Mouse (Mus musculus) kidney, postnatal 0 days (tissue): ENCODE results near the gene Mllt10. TPM values are rescaled to one million over a fixed set of nuclear protein-coding genes. Genes with fewer than 3 reads are reported as not detected.

ENCODE experiments used
- ATAC-seq: fragments of 200-750 bp; cut with Nextera tagmentation; replicated peaks from 2 replicates; pipeline ENCODE4 v1.8.0; 2017; ENCODE audit warnings: low read depth, moderate number of reproducible peaks, moderate TSS enrichment, moderate library complexity; ENCODE audit not compliant: low FRiP score
- DNase-seq: peaks from one replicate; pipeline ENCODE4 v3.0.0-alpha.2; 2016; ENCODE audit warnings: low spot score
- H3K27ac ChIP-seq: fragments of 300-500 bp; sonication (generic); 2 replicates; pipeline ENCODE4 v1.5.1; 2014; ENCODE audit warnings: mild to moderate bottlenecking
- H3K27me3 ChIP-seq: fragments of 300-500 bp; sonication (generic); 2 replicates; pipeline ENCODE4 v1.6.1; 2014; ENCODE audit warnings: low read length, mixed read lengths; ENCODE audit not compliant: insufficient read depth
- H3K36me3 ChIP-seq: fragments of 300-500 bp; sonication (generic); 2 replicates; pipeline ENCODE4 v1.6.1; 2014; ENCODE audit warnings: low read length, mixed read lengths; ENCODE audit not compliant: insufficient read depth
- H3K4me1 ChIP-seq: fragments of 300-500 bp; sonication (generic); replicated peaks from 2 replicates; pipeline ENCODE4 v1.6.1; 2014; ENCODE audit warnings: antibody characterized with exemption, low read length, mixed read lengths; ENCODE audit not compliant: insufficient read depth
- H3K4me2 ChIP-seq: fragments of 300-500 bp; sonication (generic); 2 replicates; pipeline ENCODE4 v1.6.1; 2014; ENCODE audit warnings: mild to moderate bottlenecking, low read length, moderate library complexity, mixed read lengths
- H3K4me3 ChIP-seq: fragments of 300-500 bp; sonication (generic); replicated peaks from 2 replicates; pipeline ENCODE4 v1.5.1; 2014; ENCODE audit warnings: low read depth, low read length
- H3K9ac ChIP-seq: fragments of 300-500 bp; sonication (generic); 2 replicates; pipeline ENCODE4 v1.6.1; 2014; ENCODE audit warnings: low read depth, low read length
- H3K9me3 ChIP-seq: fragments of 300-500 bp; sonication (generic); replicated peaks from 2 replicates; pipeline ENCODE4 v1.6.1; 2016; ENCODE audit warnings: low read length, inconsistent platforms, mixed read lengths
- CTCF ChIP-seq: IDR thresholded peaks from 2 replicates; pipeline ENCODE4 v1.5.1; 2016; ENCODE audit warnings: antibody characterized with exemption, low read depth, mild to moderate bottlenecking, moderate library complexity
- WGBS: fragments of 180-500 bp; shearing (Covaris S2); extraction: QIAGEN DNeasy Blood & Tissue Kit; methylation state at CpG from one replicate; pipeline ENCODE4 v1.1.7; 2014; 5-methylcytosine and 5-hydroxymethylcytosine counted together
- polyA plus RNA-seq: library from polyadenylated mRNA; unstranded; fragments of >200 nt; fragmentation: Nextera tagmentation; extraction: Ambion mirVana; gene quantifications from 2 replicates; pipeline ENCODE4 v1.2.1, GENCODE M21; 2015

Mllt10 gene
- polyA plus RNA-seq, 1 experiment from 2014 or later = 48.9 TPM

DNA sequence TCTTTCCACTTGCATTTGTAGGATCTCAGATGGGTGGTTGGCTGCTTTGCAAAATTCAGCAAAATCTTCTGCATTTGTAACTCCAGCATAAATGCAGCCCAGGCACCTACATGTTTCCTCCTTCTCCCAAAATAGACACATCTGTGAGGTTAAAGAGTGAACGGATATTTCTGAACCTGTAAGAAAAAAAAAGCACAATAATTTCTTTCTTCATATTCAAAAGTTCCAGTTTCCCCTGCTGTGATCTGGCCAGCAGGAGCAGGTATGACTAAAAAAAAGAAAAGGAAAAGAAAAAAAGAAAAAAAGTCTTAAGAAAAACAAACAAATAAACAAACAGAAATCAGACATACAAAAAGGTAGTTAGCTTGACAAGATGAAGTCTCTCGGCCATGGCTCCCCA is 5.0 kb upstream of the Mllt10 start:
- no peaks in the 10 kb centered on the region for H3K27me3 ChIP-seq
- whole genome bisulfite sequencing = 20% methylated on average over 2 of the region's 2 CpGs
- H3K9me3 ChIP-seq = no peaks in the 10 kb centered on the region
- no peaks in the 10 kb centered on the region for H3K36me3 ChIP-seq
- DNase-seq = no peak
- TF ChIP-seq CTCF = no peak
- H3K4me1 ChIP-seq = peaks cover 15% of the 10 kb centered on the region; the same call in 1 of the 2 replicates
- peak overlapping the region; percentile 99; the same call in 1 of the 2 replicates for H3K27ac ChIP-seq
- peak overlapping the region; percentile 88 for H3K4me2 ChIP-seq
- no peak for ATAC-seq
- H3K9ac ChIP-seq = no peak overlapping the region
- H3K4me3 ChIP-seq = peak overlapping the region; percentile 4; the same call in 1 of the 2 replicates

DNA sequence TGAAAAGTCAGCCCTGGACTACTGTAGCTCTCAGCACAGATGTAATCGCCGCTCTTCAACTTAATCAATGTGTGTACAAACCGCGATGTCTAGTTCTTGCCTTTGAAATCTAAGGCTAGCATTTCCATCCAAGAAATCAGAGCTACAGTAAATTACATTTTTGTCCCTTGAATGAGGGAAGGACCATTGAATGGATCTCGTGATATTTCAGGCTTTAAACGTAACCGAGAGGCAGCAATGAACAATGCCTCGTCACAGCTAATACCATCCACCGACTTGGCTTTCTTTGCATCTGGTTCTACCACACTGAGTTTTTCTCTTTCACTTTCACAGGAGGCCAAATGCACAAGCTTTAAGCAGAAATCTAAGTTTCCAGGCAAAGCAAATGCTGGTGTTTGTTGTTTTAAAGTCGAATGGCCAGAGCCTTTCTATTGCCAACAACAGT is 4.5 kb upstream of the Mllt10 start:
- H3K27me3 ChIP-seq = no peaks in the 10 kb centered on the region
- H3K9me3 ChIP-seq = no peaks in the 10 kb centered on the region
- H3K9ac ChIP-seq = peak overlapping the region; percentile 0; the same call in 1 of the 2 replicates
- peak overlapping the region; percentile 4; the same call in 1 of the 2 replicates for H3K4me3 ChIP-seq
- peak overlapping the region; percentile 88 for H3K4me2 ChIP-seq
- ATAC-seq (no peak), DNase-seq (peak; percentile 65)
- no peak for TF ChIP-seq CTCF
- WGBS = 15% methylated on average over 10 of the region's 10 CpGs
- H3K36me3 ChIP-seq = no peaks in the 10 kb centered on the region
- H3K27ac ChIP-seq = peak overlapping the region; percentile 51; the same call in 1 of the 2 replicates
- peaks cover 15% of the 10 kb centered on the region; the same call in 1 of the 2 replicates for H3K4me1 ChIP-seq

DNA sequence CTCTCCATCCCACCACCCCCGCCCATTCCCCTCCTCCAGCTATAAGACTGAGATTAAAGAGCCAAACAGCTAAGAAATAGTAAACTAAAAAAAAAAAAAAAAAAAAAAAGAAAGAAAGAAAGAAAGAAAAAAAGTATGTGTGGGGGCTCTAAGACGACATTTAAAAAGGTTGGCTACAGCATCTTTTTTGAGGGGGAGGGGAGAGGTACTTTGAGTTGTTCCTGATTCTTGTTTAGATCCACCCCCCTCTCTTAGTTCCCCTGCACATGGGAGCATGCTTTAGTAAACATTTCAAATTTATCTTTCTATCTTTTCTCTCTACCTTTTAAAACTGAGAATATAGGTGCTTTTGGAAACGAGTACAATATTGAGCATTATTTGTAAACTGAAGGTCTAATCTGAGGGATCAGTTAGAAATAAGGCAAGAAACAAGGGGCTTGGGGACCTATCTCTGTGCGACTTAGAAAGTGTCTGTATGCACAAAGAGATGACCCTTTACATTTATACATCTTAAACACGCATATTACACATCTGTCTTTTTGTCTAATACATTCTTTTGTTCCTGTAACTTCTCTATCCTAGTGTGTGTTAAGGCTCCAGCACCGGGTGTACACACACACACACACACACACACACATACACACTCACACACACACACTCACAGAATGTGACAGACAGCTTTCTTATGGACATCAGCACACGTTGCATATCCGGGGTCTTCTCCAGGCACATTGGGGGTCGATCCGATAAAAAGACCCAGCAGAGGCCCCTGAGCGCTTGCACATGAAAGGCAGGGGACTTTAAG is 3.8 kb upstream of the Mllt10 start:
- Histone ChIP-seq H3K27me3 (no peaks in the 10 kb centered on the region), H3K4me1 (peaks cover 15% of the 10 kb centered on the region; the same call in 1 of the 2 replicates), H3K36me3 (no peaks in the 10 kb centered on the region), H3K4me3 (0 out of 2 replicates have a peak overlapping the region, but pooled peaks have one; percentile 4), H3K27ac (peak overlapping the region; percentile 51; the same call in 1 of the 2 replicates), H3K9me3 (no peaks in the 10 kb centered on the region), H3K9ac (no peak overlapping the region), H3K4me2 (peak overlapping the region; percentile 88)
- DNase-seq (no peak), ATAC-seq (no peak)
- no peak for TF ChIP-seq CTCF
- 59% methylated on average over 11 of the region's 11 CpGs for WGBS

DNA sequence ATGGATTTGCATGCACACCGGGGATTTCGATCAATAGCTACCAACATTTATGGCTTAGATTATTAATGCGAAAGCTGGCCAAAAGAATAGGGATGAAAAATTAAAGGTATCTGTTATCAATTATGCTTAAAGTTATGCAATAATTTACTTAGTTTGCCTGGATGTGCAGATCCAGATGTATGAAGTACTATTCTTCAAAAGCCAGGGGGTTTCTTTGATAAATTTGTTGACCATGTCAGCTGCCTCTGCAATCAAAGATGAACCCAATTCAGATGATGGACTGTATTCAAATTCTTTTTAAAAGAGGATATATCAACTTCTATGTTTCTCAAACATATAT is 3.2 kb upstream of the Mllt10 start:
- 91% methylated on average over 3 of the region's 3 CpGs for WGBS
- H3K27me3 ChIP-seq = no peaks in the 10 kb centered on the region
- H3K4me1 ChIP-seq = peaks cover 15% of the 10 kb centered on the region; the same call in 1 of the 2 replicates
- H3K36me3 ChIP-seq = no peaks in the 10 kb centered on the region
- no peak overlapping the region for H3K4me3 ChIP-seq
- H3K27ac ChIP-seq = no peak overlapping the region
- DNase-seq = no peak
- H3K9me3 ChIP-seq = no peaks in the 10 kb centered on the region
- ATAC-seq = no peak
- no peak for TF ChIP-seq CTCF
- no peak overlapping the region for H3K9ac ChIP-seq
- no peak overlapping the region for H3K4me2 ChIP-seq

DNA sequence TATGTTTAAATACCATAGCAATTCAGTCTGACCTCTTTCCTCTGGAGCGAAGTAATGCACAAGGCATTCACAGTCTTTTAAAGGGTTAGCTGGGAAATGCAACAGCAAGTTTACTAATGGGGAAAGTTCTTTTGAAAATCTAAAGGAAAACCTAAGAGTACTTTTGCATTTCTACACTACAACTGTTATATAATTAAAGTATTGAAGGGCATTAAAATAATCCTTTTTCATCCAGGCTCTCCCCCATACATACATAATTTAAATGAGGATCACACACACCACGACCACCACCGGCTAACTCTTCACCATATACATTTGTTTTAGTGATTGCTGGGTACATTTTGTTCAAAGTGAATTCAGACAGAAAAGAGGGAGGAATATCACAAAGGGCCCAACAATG is 2.5 kb upstream of the Mllt10 start:
- 77% methylated on average over 3 of the region's 3 CpGs for WGBS
- Histone ChIP-seq H3K9ac (no peak overlapping the region), H3K27ac (no peak overlapping the region), H3K36me3 (no peaks in the 10 kb centered on the region), H3K4me3 (no peak overlapping the region), H3K4me2 (no peak overlapping the region), H3K4me1 (peaks cover 15% of the 10 kb centered on the region; the same call in 1 of the 2 replicates), H3K27me3 (no peaks in the 10 kb centered on the region), H3K9me3 (no peaks in the 10 kb centered on the region)
- ATAC-seq (no peak), DNase-seq (no peak)
- TF ChIP-seq CTCF = no peak

DNA sequence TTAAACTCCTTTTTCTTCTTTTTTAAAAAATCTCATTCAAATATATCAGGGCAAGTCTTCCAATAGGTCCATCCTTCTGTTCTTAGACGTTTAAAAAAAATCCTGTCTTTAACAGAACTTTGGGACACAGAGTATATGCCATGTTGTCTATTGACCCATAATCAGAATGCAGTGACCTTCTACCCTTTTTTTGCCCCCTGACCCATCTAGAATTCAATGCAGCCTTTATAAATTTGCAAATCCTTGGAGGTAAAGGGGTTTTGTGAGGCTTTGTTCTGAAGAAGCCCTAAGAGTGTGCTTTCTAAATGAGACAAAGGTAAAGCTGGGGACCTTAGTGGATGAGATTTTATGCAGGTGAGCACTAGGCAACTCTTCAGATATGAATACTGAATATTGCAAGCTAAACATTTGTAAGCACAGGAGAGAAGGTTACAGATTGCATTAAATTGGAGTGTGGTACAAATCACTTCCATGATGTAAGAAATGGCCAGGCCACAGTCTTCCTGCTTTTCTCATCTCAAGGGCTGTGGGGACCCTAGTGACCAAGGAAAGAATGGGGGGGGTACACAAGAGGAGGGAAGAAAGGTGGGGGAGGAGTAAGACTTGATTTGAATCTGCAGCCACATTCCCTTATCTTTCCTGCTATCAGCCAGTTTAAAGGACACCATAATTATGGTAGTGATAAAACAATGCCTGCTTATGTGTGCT is 1.6 kb upstream of the Mllt10 start:
- Histone ChIP-seq H3K4me1 (peaks cover 15% of the 10 kb centered on the region; the same call in 1 of the 2 replicates), H3K27me3 (no peaks in the 10 kb centered on the region), H3K4me3 (no peak overlapping the region), H3K9me3 (no peaks in the 10 kb centered on the region), H3K36me3 (no peaks in the 10 kb centered on the region), H3K27ac (no peak overlapping the region), H3K9ac (no peak overlapping the region), H3K4me2 (no peak overlapping the region)
- DNase-seq (no peak), ATAC-seq (no peak)
- TF ChIP-seq CTCF = no peak
- WGBS = 90% methylated on average over 1 of the region's 1 CpGs
